Mouse (Mus musculus) brain, embryonic 14.5 days (tissue): ENCODE results near the gene Bcl2l15. TPM values are rescaled to one million over a fixed set of nuclear protein-coding genes. Genes with fewer than 3 reads are reported as not detected.
"Not testable (repeated sequence)": the region's sequence is repeated elsewhere in the genome, so short reads cannot be mapped to it uniquely, and the experiment has no call there.

Source experiments
- DNase-seq: peaks from one replicate; pipeline ENCODE4 v3.0.0-alpha.2; 2011; ENCODE audit warnings: low read depth
- CTCF ChIP-seq: fragments of 200-500 bp; IDR thresholded peaks from 2 replicates; pipeline ENCODE4 v1.5.1; 2012; ENCODE audit warnings: inconsistent platforms, mild to moderate bottlenecking, moderate library complexity, borderline replicate concordance; ENCODE audit not compliant: insufficient read depth, insufficient read length; ENCODE audit errors: extremely low read depth
- POLR2A ChIP-seq: fragments of 200-500 bp; IDR thresholded peaks from 2 replicates; pipeline ENCODE4 v1.6.1; 2012; ENCODE audit warnings: mild to moderate bottlenecking, inconsistent platforms, borderline replicate concordance; ENCODE audit not compliant: poor library complexity, insufficient read depth, insufficient read length, severe bottlenecking; ENCODE audit errors: extremely low read depth
- polyA plus RNA-seq: library from polyadenylated mRNA; depleted of rRNA; stranded (reverse); fragments of >200 nt; gene quantifications from 2 replicates; pipeline ENCODE4 v1.2.3, GENCODE M21; 2012; rRNA removed

The Bcl2l15 gene
- polyA plus RNA-seq, result 1.4 and 1.6 TPM in 2 replicates

DNA sequence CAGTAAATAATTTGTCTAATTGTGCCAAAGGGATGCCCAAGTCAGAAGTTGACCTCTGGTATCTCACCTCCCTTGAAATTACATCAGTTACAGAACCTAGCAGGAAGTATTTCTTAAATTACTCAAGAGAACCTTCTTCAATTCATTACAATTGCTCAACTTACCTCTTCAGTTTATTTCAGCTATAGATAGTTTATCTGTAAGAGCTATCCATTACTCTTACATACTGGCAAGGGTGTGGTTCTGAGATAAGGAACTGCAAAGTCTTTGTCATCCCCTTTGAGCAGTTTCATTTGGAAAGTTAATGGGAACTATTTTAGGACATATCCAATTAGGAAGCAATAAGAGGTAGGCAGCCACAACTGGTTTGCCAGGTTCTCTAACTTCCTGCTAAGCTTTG, at the start of gene Bcl2l15:
TSS of gene Bcl2l15 (plus strand) at position 176 of the 400 bp plus-strand sequence.
- TF ChIP-seq POLR2A (no peak), CTCF (no peak)
- no peak for DNase-seq

DNA sequence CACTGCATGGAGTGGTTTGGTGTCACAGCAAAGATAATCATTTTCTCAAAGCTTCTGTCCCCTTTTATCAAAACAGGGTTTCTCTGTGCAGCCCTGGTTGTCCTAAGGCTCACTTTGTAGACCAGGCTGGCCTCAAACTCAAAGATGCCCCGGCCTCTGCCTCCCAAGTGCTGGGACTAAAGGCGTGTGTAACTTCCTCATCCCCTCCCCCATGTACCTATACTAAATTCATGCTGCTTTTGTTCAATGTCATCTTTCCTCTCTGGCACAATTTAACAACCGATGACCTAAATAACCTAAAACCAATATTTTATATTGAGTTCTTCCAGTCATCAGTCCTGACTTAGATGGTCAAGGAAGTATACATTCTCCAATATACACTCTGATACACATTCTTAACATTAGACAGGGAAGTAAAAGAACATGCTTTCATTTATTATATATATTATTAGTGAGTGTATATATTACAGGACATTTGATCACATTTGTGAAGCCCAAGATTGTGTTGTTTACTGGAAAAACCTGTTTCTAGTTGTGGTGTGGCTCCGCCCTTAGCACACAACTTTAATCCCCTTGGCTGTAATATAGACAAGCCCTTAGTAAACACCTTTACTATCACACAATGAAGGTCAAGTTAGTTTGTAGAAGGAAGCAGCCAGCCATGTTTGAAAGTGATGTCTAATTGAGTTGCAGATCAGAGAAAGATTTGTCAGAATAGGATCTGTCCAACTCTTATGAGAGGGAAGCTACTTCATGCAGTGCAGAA, 49.4 kb upstream of the Bcl2l15 start:
- no peak for DNase-seq
- no peak for TF ChIP-seq CTCF
- TF ChIP-seq POLR2A, result no peak

DNA sequence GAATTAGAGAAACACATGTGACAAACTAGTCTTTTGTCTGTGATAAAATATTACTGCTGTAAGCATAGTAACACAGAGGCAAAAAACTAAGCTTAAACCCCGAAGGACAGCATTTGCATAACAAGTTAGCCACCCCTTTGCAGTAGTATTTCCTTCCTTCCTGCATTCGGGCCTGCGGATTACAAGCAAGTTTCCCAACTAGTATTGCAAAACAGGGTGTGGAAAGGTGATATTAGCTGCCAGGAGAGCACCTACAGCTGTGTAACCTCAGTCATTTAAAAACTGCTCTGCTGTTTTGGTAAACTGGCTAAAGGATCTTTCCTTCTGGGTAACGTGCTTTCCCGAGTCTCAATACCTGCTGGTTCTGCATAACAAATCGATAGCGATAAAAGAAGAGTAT, 45.2 kb upstream of the Bcl2l15 start:
- TF ChIP-seq POLR2A, result no peak
- TF ChIP-seq CTCF, result no peak
- DNase-seq, result no peak

DNA sequence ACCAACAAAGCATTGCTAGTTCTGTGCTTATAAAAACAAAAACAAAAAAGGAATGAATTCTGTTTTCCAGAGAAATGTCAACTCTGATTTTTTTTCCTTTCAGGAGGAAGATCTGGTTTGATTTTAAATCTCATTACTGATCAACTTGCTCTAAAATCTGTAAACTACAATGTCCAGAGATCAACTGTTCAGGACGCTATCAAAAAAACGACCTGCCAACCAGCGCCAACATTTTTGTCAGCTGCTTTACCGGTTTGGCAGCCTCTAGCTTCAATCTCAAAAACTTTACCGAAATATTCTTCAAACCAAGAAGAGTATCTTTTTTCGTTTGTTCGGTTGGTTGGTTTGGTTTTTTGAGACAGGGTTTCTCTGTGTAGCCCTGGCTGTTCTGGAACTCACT, 43.3 kb upstream of the Bcl2l15 start:
- DNase-seq, result no peak
- TF ChIP-seq POLR2A (no peak), CTCF (no peak)

DNA sequence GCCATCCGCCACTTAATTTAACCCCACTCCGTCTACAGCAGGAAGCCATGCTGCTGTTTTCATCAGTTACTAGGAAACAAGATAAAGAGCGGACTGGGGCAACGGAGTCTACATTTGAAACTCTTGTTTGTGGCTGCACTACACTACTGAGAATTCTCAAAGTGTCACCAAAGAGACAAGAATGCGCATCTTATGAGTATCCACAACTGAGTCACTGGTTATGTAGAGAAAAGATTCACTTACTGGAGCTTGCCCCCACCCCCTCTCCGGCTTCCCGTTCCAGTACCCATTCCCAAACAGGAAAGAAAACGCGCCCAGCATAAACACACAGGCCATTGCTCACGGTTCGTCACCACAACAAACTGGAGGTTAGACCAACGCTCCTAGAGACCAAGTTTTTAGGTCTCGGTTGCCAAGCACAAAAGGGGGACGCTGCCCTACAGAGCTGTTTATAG, 42.5 kb upstream of the Bcl2l15 start:
- DNase-seq, result peak; percentile 47
- TF ChIP-seq CTCF (no peak), POLR2A (no peak)

DNA sequence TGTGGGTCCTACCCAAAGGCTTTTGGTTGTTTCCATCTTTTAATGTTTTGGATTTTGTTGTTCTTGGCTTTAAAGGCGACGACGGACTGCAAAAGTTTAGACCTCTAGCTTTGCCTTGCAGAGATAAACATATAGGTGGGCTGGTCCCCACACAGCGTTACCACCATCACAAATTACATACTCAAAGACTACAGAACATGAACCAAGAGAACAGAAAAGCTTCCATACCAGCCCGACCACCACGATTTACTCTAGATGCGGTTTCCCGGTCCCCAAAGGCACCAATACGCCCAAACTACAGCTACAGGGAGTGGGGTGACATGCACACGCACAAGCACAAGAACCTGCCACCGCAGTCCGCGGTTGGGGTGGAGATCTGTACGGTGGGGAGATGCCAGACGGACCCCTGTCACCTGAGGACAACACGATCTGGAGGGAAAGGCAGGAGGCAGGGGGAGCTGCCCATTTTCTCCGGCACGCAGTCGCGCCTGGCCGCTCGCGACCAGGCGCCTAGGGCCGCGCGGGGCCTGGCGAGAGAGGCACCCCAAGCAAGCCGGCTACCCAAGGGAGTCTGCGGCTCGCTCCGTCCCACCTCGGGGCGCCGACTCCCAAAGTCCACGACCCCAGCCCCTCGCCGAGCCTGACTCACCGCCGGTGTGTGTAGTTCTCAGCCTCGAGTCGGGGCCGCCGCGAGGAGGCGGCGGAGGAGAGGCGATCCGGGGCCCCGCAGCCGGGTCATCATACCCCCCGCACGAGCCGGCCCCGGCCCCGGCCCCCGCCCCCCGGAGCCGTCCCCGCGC, 41.9 kb upstream of the Bcl2l15 start:
- TF ChIP-seq CTCF (no peak), POLR2A (no peak)
- DNase-seq, result peak; percentile 49

DNA sequence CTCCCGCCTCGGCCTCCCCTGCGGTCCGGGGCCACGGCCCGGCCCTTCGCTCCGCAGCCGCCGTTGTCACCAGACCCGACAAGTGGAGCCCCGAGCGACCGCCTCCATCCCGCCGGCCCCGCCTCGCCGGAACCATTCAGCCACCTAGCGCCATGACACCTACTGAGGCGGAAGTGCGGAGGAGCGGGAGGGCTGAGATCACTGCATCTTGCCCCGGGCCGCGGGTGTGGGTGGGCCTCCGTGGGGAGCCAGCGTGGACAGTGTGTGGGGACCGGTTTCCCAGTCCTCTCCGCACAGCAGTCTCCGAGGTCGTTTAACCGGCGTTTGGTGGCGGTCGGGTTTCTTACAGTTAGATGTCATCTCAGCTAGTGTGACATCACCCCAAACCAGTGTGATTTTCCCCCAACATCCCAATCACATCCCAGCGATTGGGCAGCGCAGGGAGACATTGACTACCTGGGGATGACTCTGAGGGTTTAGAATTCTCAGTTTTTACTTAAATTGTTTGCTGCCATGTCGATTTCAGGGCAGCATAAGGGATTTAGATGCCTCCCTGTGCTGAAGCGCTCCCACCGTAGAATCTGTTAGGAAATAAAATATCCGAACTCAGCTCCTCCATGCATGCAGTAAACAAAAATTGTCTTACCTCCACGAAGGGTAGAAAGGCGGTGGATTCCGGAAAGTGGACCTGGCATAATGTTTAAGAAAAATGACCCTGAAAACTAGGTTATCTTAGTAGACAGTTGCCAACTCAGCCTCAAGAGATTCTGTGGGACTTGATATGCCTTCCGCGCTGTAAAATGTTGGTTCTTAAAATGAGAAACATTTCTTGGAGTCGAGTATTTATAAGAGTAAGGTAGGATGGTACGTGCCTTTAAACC, 40.9 kb upstream of the Bcl2l15 start, which contains the start of gene Hipk1:
TSS of gene Hipk1 (minus strand) at position 334 of the 881 bp plus-strand sequence.
- TF ChIP-seq CTCF, result peak; percentile 5; the same call in 1 of the 2 replicates
- peak; percentile 66 for TF ChIP-seq POLR2A
- DNase-seq, result peak; percentile 97

DNA sequence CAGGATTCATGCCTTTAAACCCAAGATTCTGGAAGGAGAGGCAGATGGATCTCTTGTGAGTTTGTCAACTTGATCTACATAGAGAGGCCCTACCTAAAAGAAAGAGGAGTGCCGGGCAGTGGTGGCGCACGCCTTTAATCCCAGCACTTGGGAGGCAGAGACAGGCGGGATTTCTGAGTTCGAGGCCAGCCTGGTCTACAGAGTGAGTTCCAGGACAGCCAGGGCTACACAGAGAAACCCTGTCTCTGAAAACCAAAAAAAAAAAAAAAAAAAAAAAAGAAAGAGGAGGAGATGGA, 40.3 kb upstream of the Bcl2l15 start:
- not testable (repeated sequence) for DNase-seq

DNA sequence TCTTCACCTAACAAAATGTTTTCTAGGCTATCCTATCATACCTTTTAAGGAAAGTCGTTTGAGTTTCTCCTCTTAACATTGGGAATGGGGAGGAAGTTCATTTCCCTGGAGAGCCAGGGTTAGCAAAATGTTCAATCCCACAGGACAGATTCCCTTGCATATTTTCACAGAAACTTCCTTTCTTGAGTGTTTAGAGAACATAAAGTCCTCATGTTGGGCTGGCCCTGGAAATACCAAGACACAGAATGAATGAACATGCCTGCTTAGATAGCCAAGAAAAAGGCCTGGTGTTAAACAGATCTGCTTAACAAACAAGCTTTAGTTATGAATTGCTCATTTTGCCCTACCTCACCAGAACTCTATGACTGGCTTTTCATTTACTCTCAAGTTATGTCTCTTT, 39.8 kb upstream of the Bcl2l15 start:
- no peak for TF ChIP-seq CTCF
- DNase-seq, result no peak

DNA sequence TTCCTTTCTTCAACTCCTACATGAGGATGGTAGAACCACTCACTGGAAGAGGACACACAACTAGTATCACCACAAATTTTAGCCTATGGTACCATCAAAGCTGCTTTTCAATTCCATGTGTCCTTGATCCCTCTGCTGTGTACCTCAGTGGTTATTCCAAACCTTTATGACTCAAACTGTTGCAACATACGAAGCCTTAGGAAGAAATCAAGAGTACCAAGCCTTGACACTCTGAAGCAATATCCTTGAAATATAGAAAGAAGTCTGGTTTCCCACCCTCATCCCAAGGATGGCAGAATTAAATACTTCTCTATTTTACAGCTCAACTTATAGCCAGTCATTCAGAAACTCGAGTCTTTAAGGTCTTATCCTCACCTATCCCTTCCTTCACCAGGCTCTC, 36.0 kb upstream of the Bcl2l15 start:
- TF ChIP-seq CTCF, result no peak
- no peak for TF ChIP-seq POLR2A
- DNase-seq, result no peak

DNA sequence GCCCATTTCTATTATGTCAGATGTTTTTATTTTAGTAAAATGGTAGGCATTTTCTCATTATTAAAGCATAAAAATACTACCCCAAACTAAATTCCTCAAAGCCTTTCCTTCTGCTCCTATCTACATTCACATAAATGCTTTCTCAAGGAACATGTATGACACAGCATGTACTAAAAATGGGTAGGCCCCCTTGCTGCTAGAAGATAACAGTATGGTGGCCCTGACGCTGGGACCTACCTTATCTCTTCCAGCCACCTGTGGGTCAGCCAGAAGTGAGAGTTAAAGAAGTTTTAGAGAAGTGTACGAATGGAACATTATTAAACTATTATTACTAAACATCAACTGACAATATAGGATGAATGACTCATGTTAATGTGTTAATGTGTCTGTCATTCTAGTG, 32.9 kb upstream of the Bcl2l15 start:
- TF ChIP-seq POLR2A, result no peak
- DNase-seq, result no peak

DNA sequence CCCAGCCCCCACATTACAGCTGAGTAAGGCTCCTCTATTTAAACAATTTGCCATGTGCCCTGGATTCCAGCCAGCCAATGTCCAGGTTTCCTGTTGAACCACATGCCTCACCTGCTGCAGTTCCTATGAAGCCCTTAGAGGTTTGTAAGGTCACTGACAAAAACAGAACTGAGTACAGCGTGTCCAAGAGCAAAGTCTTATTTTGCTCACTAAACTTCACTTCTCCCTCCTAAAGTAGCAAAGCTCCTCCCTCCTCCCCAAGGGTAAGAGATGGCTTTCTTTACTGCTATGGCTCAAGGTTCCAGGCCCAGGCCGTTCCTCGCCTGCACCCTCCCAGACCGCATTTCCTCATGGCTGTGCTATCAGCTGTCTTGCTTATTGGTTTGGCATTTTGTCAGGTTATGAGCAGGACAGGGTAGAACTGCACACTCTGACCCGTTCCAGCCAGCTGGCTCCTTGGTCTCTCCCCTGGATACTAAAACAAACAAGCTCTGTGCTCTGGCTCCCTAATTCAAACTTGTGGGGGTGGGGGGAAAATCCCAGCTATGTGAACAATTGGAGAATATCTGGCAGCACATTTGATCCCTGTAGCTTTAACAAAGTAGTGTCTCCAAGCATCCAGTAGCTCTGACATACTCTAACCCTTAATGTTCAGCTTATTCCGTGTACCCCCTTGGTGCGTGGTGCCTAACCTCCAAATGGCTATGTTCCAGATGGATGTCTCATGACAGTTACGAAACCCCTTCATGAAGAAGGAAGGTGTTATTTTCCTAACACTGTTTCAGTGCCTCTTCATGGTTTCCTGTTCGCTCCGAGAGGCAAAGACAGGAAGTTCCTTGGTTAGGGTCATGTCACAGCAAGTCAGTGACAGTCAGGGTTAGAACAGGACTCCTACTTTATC, 30.5 kb upstream of the Bcl2l15 start:
- TF ChIP-seq CTCF (no peak), POLR2A (no peak)
- DNase-seq, result peak; percentile 7
